In genomic region chr7:19557086-19557485, GRCm38 (mm10) we compare ENCODE assay signal across 12 mouse cellular contexts. TPM values are rescaled to one million over a fixed set of nuclear protein-coding genes. Genes with fewer than 3 reads are reported as not detected.
DNase-seq lines count a peak whose midpoint lies in the region; ATAC-seq and TF ChIP-seq lines count a peak whose summit lies in the region.
"Had no signal": no experiment of that assay in that cellular context is flagged by ENCODE, and none has a peak within 500 bp of the region (broad histone marks: within the 10 kb centered on the region; RNA-seq: fewer than 3 reads in every experiment).

No protein-coding gene starts in this region.

- no peaks in the 10 kb centered on the region for H3K9me3 ChIP-seq in heart, embryonic 16.5 days (replicated peaks; ENCODE audit: control insufficient read depth, low read length)
- H3K9me3 ChIP-seq: forebrain, embryonic 12.5 days; limb, embryonic 12.5 days had no signal

- no peaks in the 10 kb centered on the region for H3K36me3 ChIP-seq in heart, embryonic 16.5 days (ENCODE audit: control insufficient read depth, insufficient read depth)

- no peaks in the 10 kb centered on the region for H3K27me3 ChIP-seq in heart, embryonic 16.5 days (ENCODE audit: control insufficient read depth, insufficient read depth, low read length)
- H3K27me3 ChIP-seq: forebrain, embryonic 12.5 days; limb, embryonic 12.5 days had no signal

- H3K4me1 ChIP-seq in heart, embryonic 16.5 days (ENCODE audit: control insufficient read depth, insufficient read depth, low read length) = peaks cover 52% of the 10 kb centered on the region

- H3K4me2 ChIP-seq in heart, embryonic 16.5 days (ENCODE audit: low read depth, low read length) = no peak overlapping the region
- H3K4me2 ChIP-seq: forebrain, embryonic 12.5 days; limb, embryonic 12.5 days had no signal

- no peak for TF ChIP-seq CTCF in layer of hippocampus, adult 2 months (conservative IDR thresholded peaks at IDR 0.05)

- DNase-seq in gastrocnemius, postnatal 25 days = peak; percentile 59
- DNase-seq in gastrocnemius, postnatal 10 days = no peak
- DNase-seq in layer of hippocampus, adult 2 months (ENCODE audit: low spot score in 2 of 2) = no peak
- DNase-seq in layer of hippocampus, adult 9-10 months (ENCODE audit: low spot score) = no peak
- DNase-seq in heart, postnatal 10 days = peak; percentile 22 to 26
- DNase-seq in spleen, postnatal 36 days (ENCODE audit: low spot score in 2 of 2) = no peak
- DNase-seq: adrenal gland, postnatal 14 days; thymus, adult 2 months had no signal

- ATAC-seq in heart, embryonic 16.5 days (replicated peaks; ENCODE audit: extremely low read depth, insufficient read depth, low FRiP score) = no peak

- H3K9ac ChIP-seq in heart, embryonic 16.5 days (ENCODE audit: low read length) = peak overlapping the region; percentile 47
- H3K9ac ChIP-seq: forebrain, embryonic 12.5 days had no signal

- 77% methylated on average over 2 of the region's 2 CpGs for WGBS in heart, embryonic 16.5 days

- no peak overlapping the region for H3K4me3 ChIP-seq in layer of hippocampus, adult 2 months
- no peak overlapping the region for H3K4me3 ChIP-seq in heart, embryonic 16.5 days (ENCODE audit: low read length)
- H3K4me3 ChIP-seq: forebrain, embryonic 12.5 days; limb, embryonic 12.5 days had no signal

- peak overlapping the region; percentile 8; the same call in 1 of the 2 replicates for H3K27ac ChIP-seq in layer of hippocampus, adult 2 months
- peak overlapping the region; percentile 64 for H3K27ac ChIP-seq in heart, embryonic 16.5 days (ENCODE audit: low read length)
- H3K27ac ChIP-seq: forebrain, embryonic 12.5 days; limb, embryonic 12.5 days had no signal

- intact Hi-C loops in heart, postnatal 10 days (cut with DNase I) = no loop called here

RNA-seq across cellular contexts. Expression of gene Ppp1r37, which starts 5.8 kb away (rescaled TPM):
- 10 to 100 TPM; 34.5 to 38.6 TPM for total RNA-seq in gastrocnemius, postnatal 25 days (2021)
- total RNA-seq in gastrocnemius, postnatal 10 days (2021) = 10 to 100 TPM; 38.7 to 41.1 TPM
- total RNA-seq in layer of hippocampus, adult 2 months (2021) = 100 to 1,000 TPM; 116 to 118 TPM
- polyA plus RNA-seq in heart, embryonic 16.5 days (2015; fragmentation: Nextera tagmentation; extraction: Ambion mirVana) = 18.2 and 21.1 TPM in 2 replicates
- 10 to 100 TPM; 43.1 to 46.2 TPM for total RNA-seq in heart, postnatal 10 days (2021)

RNA-seq across cellular contexts. Expression of gene Zfp296, which starts 20.0 kb away (rescaled TPM):
- under 1 TPM; 0.28 to 0.40 TPM for total RNA-seq in gastrocnemius, postnatal 25 days (2021)
- under 1 TPM; 0.21 to 0.23 TPM for total RNA-seq in gastrocnemius, postnatal 10 days (2021)
- total RNA-seq in layer of hippocampus, adult 2 months (2021) = under 1 TPM; 0.81 to 0.95 TPM
- 0.24 and 0.66 TPM in 2 replicates for polyA plus RNA-seq in heart, embryonic 16.5 days (2015; fragmentation: Nextera tagmentation; extraction: Ambion mirVana)
- not detected for total RNA-seq in heart, postnatal 10 days (2021)

RNA-seq across cellular contexts. Expression of gene Gemin7, which starts 20.3 kb away (rescaled TPM):
- 10 to 100 TPM; 58.1 to 58.5 TPM for total RNA-seq in gastrocnemius, postnatal 25 days (2021)
- 10 to 100 TPM; 52.0 to 59.8 TPM for total RNA-seq in gastrocnemius, postnatal 10 days (2021)
- total RNA-seq in layer of hippocampus, adult 2 months (2021) = 10 to 100 TPM; 38.8 to 43.9 TPM
- 125 and 127 TPM in 2 replicates for polyA plus RNA-seq in heart, embryonic 16.5 days (2015; fragmentation: Nextera tagmentation; extraction: Ambion mirVana)
- 10 to 100 TPM; 54.5 to 58.0 TPM for total RNA-seq in heart, postnatal 10 days (2021)

RNA-seq across cellular contexts. Expression of gene Nkpd1, which starts 39.4 kb away (rescaled TPM):
- not detected for total RNA-seq in gastrocnemius, postnatal 25 days (2021)
- total RNA-seq in gastrocnemius, postnatal 10 days (2021) = not detected
- under 1 TPM; 0.38 to 0.71 TPM for total RNA-seq in layer of hippocampus, adult 2 months (2021)
- polyA plus RNA-seq in heart, embryonic 16.5 days (2015; fragmentation: Nextera tagmentation; extraction: Ambion mirVana) = 0.14 TPM in 1 of 2 replicates, not detected in the other
- total RNA-seq in heart, postnatal 10 days (2021) = not detected
- total RNA-seq: megakaryocyte, adult 5-6 weeks had no signal
- polyA plus RNA-seq: forebrain, embryonic 12.5 days had no signal

RNA-seq across cellular contexts. Expression of gene Clasrp, which starts 47.2 kb away (rescaled TPM):
- 10 to 100 TPM; 11.2 to 12.4 TPM for total RNA-seq in gastrocnemius, postnatal 25 days (2021)
- total RNA-seq in gastrocnemius, postnatal 10 days (2021) = 10 to 100 TPM; 15.2 to 23.2 TPM
- 100 to 1,000 TPM in 1 of 2 experiments, 10 to 100 TPM in 1; 95.4 to 112 TPM for total RNA-seq in layer of hippocampus, adult 2 months (2021)
- 31.9 and 35.1 TPM in 2 replicates for polyA plus RNA-seq in heart, embryonic 16.5 days (2015; fragmentation: Nextera tagmentation; extraction: Ambion mirVana)
- total RNA-seq in heart, postnatal 10 days (2021) = 10 to 100 TPM; 24.1 to 29.5 TPM

Comparison
In these comparisons a context has a peak if more than half of its experiments do, and no peak if none do; other contexts are left out.
1. DNase-seq: peak in gastrocnemius, postnatal 25 days (single experiment) and heart, postnatal 10 days (2 of 2); none in gastrocnemius, postnatal 10 days (single experiment), layer of hippocampus, adult 2 months (0 of 2), layer of hippocampus, adult 9-10 months (single experiment) and spleen, postnatal 36 days (0 of 2).